Mouse (Mus musculus): ENCODE data around the gene Minar1. TPM values are rescaled to one million over a fixed set of nuclear protein-coding genes. Genes with fewer than 3 reads are reported as not detected.

Gene Minar1
- polyA plus RNA-seq, 1 experiment from 2014 or later: 0.39 TPM

- Histone ChIP-seq H3K9me3 (replicated peaks; ENCODE audit: control insufficient read depth, low read length) (no peaks in the 10 kb centered on the region), H3K27me3 (replicated peaks; ENCODE audit: control insufficient read depth, insufficient read depth, low read length) (no peaks in the 10 kb centered on the region), H3K9ac (ENCODE audit: low read length) (no peak overlapping the region), H3K27ac (ENCODE audit: low read depth, low read length) (no peak overlapping the region), H3K4me1 (ENCODE audit: control insufficient read depth, insufficient read depth, low read length) (no peaks in the 10 kb centered on the region), H3K36me3 (ENCODE audit: control insufficient read depth, insufficient read depth, low read length) (no peaks in the 10 kb centered on the region), H3K4me2 (ENCODE audit: low read length) (no peak overlapping the region), H3K4me3 (ENCODE audit: low read depth, low read length) (no peak overlapping the region)
- DNase-seq (ENCODE audit: low spot score) (peak; percentile 11), ATAC-seq (no peak)
- 80% methylated on average over 5 of the region's 5 CpGs for WGBS
Observed at GRCm38 (mm10) chr9:89578422-89578821, 44.5 kb downstream of the Minar1 start.

GRCm38 (mm10) chr9:89552663-89553062, 70.3 kb downstream of the Minar1 start:
- Histone ChIP-seq H3K9ac (ENCODE audit: low read length) (no peak overlapping the region), H3K4me3 (ENCODE audit: low read depth, low read length) (no peak overlapping the region), H3K36me3 (ENCODE audit: control insufficient read depth, insufficient read depth, low read length) (no peaks in the 10 kb centered on the region), H3K4me1 (ENCODE audit: control insufficient read depth, insufficient read depth, low read length) (no peaks in the 10 kb centered on the region), H3K9me3 (replicated peaks; ENCODE audit: control insufficient read depth, low read length) (no peaks in the 10 kb centered on the region), H3K27me3 (replicated peaks; ENCODE audit: control insufficient read depth, insufficient read depth, low read length) (no peaks in the 10 kb centered on the region), H3K27ac (ENCODE audit: low read depth, low read length) (no peak overlapping the region), H3K4me2 (ENCODE audit: low read length) (no peak overlapping the region)
- DNase-seq (ENCODE audit: low spot score) (peak; percentile 11), ATAC-seq (no peak)
- 72% methylated on average over 2 of the region's 2 CpGs for WGBS

Other genes starting within 250 kb of the Minar1 start
- gene Tmed3, start 81.9 kb upstream of the Minar1 start, polyA plus RNA-seq (2014; fragmentation: Nextera tagmentation; extraction: Ambion mirVana): 54.7 and 57.8 TPM in 2 replicates
- gene Ankrd34c, start 115.3 kb upstream of the Minar1 start, polyA plus RNA-seq (2014; fragmentation: Nextera tagmentation; extraction: Ambion mirVana): 0.03 and 0.28 TPM in 2 replicates